Mouse (Mus musculus) brain, embryonic 14.5 days (tissue): ENCODE results near the gene Bach1. TPM values are rescaled to one million over a fixed set of nuclear protein-coding genes. Genes with fewer than 3 reads are reported as not detected.
A peak's percentile ranks its signal among the peaks of the same experiment; 100 is the strongest.

Experiments used
- DNase-seq: peaks from one replicate; pipeline ENCODE4 v3.0.0-alpha.2; 2011; ENCODE audit warnings: low read depth
- CTCF ChIP-seq: fragments of 200-500 bp; IDR thresholded peaks from 2 replicates; pipeline ENCODE4 v1.5.1; 2012; ENCODE audit warnings: inconsistent platforms, mild to moderate bottlenecking, moderate library complexity, borderline replicate concordance; ENCODE audit not compliant: insufficient read depth, insufficient read length; ENCODE audit errors: extremely low read depth
- POLR2A ChIP-seq: fragments of 200-500 bp; IDR thresholded peaks from 2 replicates; pipeline ENCODE4 v1.6.1; 2012; ENCODE audit warnings: mild to moderate bottlenecking, inconsistent platforms, borderline replicate concordance; ENCODE audit not compliant: poor library complexity, insufficient read depth, insufficient read length, severe bottlenecking; ENCODE audit errors: extremely low read depth
- polyA plus RNA-seq: library from polyadenylated mRNA; depleted of rRNA; stranded (reverse); fragments of >200 nt; gene quantifications from 2 replicates; pipeline ENCODE4 v1.2.3, GENCODE M21; 2012

Bach1 gene
- polyA plus RNA-seq, 1 experiment, result 31.1 TPM

GRCm38 (mm10) chr16:87729469-87729868 is 30.7 kb downstream of the Bach1 start:
- no peak for DNase-seq
- TF ChIP-seq CTCF (no peak), POLR2A (no peak)

GRCm38 (mm10) chr16:87734868-87735381 is 36.2 kb downstream of the Bach1 start:
- no peak for DNase-seq
- no peak for TF ChIP-seq CTCF
- no peak for TF ChIP-seq POLR2A

- no peak for DNase-seq
- TF ChIP-seq POLR2A, result no peak
- TF ChIP-seq CTCF, result no peak
Observed at GRCm38 (mm10) chr16:87736106-87736505, 37.4 kb downstream of the Bach1 start.

- TF ChIP-seq CTCF, result no peak
- no peak for TF ChIP-seq POLR2A
- DNase-seq, result no peak
Observed at GRCm38 (mm10) chr16:87737296-87737695, 38.6 kb downstream of the Bach1 start.

GRCm38 (mm10) chr16:87737842-87738639 is 39.3 kb downstream of the Bach1 start:
- no peak for TF ChIP-seq POLR2A
- TF ChIP-seq CTCF, result no peak
- no peak for DNase-seq

- no peak for TF ChIP-seq CTCF
- TF ChIP-seq POLR2A, result no peak
- DNase-seq, result no peak
Observed at GRCm38 (mm10) chr16:87741034-87741715, 42.4 kb downstream of the Bach1 start.

GRCm38 (mm10) chr16:87743661-87744060 is 44.9 kb downstream of the Bach1 start:
- no peak for DNase-seq
- TF ChIP-seq POLR2A, result no peak
- TF ChIP-seq CTCF, result no peak

- TF ChIP-seq POLR2A (no peak), CTCF (no peak)
- DNase-seq, result no peak
Observed at GRCm38 (mm10) chr16:87744338-87744737, 45.6 kb downstream of the Bach1 start.

- TF ChIP-seq POLR2A (no peak), CTCF (no peak; the same call in 1 of the 2 replicates)
- peak; percentile 60 for DNase-seq
Observed at GRCm38 (mm10) chr16:87745192-87745945, 46.6 kb downstream of the Bach1 start.

- peak; percentile 75 for DNase-seq
- no peak for TF ChIP-seq POLR2A
- peak; percentile 83 for TF ChIP-seq CTCF
Observed at GRCm38 (mm10) chr16:87746728-87747127, 48.0 kb downstream of the Bach1 start.

GRCm38 (mm10) chr16:87751243-87751642 is 52.5 kb downstream of the Bach1 start:
- DNase-seq, result no peak
- TF ChIP-seq CTCF (no peak), POLR2A (no peak)

- peak; percentile 63 for DNase-seq
- TF ChIP-seq CTCF (no peak), POLR2A (no peak)
Observed at GRCm38 (mm10) chr16:87752482-87752881, 53.7 kb downstream of the Bach1 start.

GRCm38 (mm10) chr16:87754858-87755257 is 56.1 kb downstream of the Bach1 start:
- DNase-seq, result peak; percentile 31
- no peak for TF ChIP-seq POLR2A
- peak; percentile 50; the same call in 1 of the 2 replicates for TF ChIP-seq CTCF

- DNase-seq, result no peak
- TF ChIP-seq POLR2A, result no peak
- no peak for TF ChIP-seq CTCF
Observed at GRCm38 (mm10) chr16:87755915-87756314, 57.2 kb downstream of the Bach1 start.

- DNase-seq, result no peak
- no peak for TF ChIP-seq CTCF
- no peak for TF ChIP-seq POLR2A
Observed at GRCm38 (mm10) chr16:87758016-87758415, 59.3 kb downstream of the Bach1 start.
